Mouse (Mus musculus) embryonic facial prominence, embryonic 12.5 days (tissue): ENCODE measurements at regions not wholly inside any gene's neighbourhood (a gene's known extent, or its start where the extent isn't known, plus 50 kb on each side); places are given as distances from the start of the nearest gene placed in this dataset.

Source experiments
- ATAC-seq: fragments of 200-750 bp; cut with Nextera tagmentation; 2 replicates; pipeline ENCODE4 v1.8.0; 2017; ENCODE audit not compliant: insufficient number of reproducible peaks, insufficient read depth, low FRiP score, low TSS enrichment
- H3K27ac ChIP-seq: fragments of 300-500 bp; sonication (generic); 2 replicates; pipeline ENCODE4 v1.5.1; 2016; ENCODE audit warnings: mild to moderate bottlenecking
- H3K27me3 ChIP-seq: fragments of 300-500 bp; sonication (generic); 2 replicates; pipeline ENCODE4 v1.6.1; 2016; ENCODE audit warnings: mild to moderate bottlenecking, moderate library complexity
- H3K36me3 ChIP-seq: fragments of 300-500 bp; sonication (generic); 2 replicates; pipeline ENCODE4 v1.6.1; 2016; ENCODE audit warnings: mild to moderate bottlenecking
- H3K4me1 ChIP-seq: fragments of 300-500 bp; sonication (generic); 2 replicates; pipeline ENCODE4 v1.6.1; 2016
- H3K4me2 ChIP-seq: fragments of 300-500 bp; sonication (generic); replicated peaks from 2 replicates; pipeline ENCODE4 v1.6.1; 2016; ENCODE audit warnings: mild to moderate bottlenecking, moderate library complexity
- H3K4me3 ChIP-seq: fragments of 300-500 bp; sonication (generic); 2 replicates; pipeline ENCODE4 v1.5.1; 2016; ENCODE audit warnings: mild to moderate bottlenecking
- H3K9ac ChIP-seq: fragments of 300-500 bp; sonication (generic); 2 replicates; pipeline ENCODE4 v1.6.1; 2016; ENCODE audit warnings: mild to moderate bottlenecking, moderate library complexity
- H3K9me3 ChIP-seq: fragments of 300-500 bp; sonication (generic); 2 replicates; pipeline ENCODE4 v1.6.1; 2016; ENCODE audit warnings: mild to moderate bottlenecking, moderate library complexity
- WGBS: fragments of 180-500 bp; shearing (Covaris S2); methylation state at CpG from one replicate; pipeline ENCODE4 v1.1.7; 2016; 5-methylcytosine and 5-hydroxymethylcytosine counted together

DNA sequence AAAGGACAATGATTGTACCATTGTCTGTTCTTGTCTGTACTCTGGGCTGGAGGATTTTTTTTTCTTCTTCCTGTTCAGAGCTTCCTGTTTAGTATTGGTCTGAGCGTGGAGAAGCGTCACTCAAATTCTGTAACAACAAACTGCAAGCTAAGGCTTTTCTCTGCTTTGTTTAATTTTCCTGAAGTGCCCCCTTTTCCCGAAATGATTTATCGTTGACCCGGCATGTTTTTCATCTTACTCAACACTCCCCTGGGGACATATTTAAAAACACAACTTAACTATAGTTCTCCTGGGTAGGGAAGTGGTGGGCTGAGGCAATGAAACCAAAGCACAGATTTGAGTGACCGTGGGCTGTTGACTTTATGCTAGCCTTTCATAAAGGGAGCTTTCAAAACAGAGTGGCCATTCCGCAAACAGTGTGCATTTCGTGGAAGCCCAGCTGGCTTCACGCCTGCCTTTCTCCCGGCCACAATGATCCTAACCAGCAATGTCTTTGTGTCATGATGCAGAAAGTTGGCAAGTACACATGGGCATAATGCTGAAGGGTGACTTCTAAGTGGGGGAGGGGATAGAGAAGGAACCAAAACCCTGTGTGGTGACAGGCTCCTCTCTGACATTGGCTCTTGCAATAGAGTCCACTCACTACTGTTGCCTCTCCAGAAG lies 79.8 kb upstream of the Bmp2k start:
- ATAC-seq, result no peak
- H3K9me3 ChIP-seq, result no peaks in the 10 kb centered on the region
- no peak overlapping the region for H3K9ac ChIP-seq
- no peaks in the 10 kb centered on the region for H3K36me3 ChIP-seq
- no peak overlapping the region for H3K4me3 ChIP-seq
- H3K4me1 ChIP-seq, result peaks cover 11% of the 10 kb centered on the region
- H3K4me2 ChIP-seq, result no peak overlapping the region
- 0 out of 2 replicates have a peak overlapping the region, but pooled peaks have one; percentile 6 for H3K27ac ChIP-seq
- WGBS, result 42% methylated on average over 10 of the region's 10 CpGs
- no peaks in the 10 kb centered on the region for H3K27me3 ChIP-seq

DNA sequence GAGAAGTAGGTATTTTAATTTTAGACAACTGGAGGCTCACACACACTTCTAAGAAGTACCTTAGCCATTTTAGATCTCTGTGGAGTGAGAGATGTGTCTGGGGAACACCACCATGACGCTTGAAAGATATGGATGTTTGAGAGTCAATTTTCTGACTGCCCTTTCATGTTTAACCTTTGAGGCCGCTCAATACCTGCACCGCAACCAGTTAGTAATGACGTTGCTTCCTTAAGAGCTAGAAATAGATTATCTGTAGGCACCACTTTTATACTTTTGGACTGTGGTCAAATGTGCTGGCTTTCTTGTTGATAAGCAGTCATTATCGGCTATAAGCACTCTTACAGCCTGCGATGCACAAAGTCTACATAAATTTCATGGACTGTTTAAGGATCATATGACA lies 78.3 kb upstream of the Bmp2k start:
- Histone ChIP-seq H3K27ac (0 out of 2 replicates have a peak overlapping the region, but pooled peaks have one; percentile 11), H3K4me2 (no peak overlapping the region), H3K9ac (no peak overlapping the region), H3K36me3 (no peaks in the 10 kb centered on the region), H3K9me3 (no peaks in the 10 kb centered on the region), H3K4me1 (peaks cover 11% of the 10 kb centered on the region), H3K27me3 (no peaks in the 10 kb centered on the region), H3K4me3 (no peak overlapping the region)
- 83% methylated on average over 6 of the region's 6 CpGs for WGBS
- ATAC-seq, result no peak

DNA sequence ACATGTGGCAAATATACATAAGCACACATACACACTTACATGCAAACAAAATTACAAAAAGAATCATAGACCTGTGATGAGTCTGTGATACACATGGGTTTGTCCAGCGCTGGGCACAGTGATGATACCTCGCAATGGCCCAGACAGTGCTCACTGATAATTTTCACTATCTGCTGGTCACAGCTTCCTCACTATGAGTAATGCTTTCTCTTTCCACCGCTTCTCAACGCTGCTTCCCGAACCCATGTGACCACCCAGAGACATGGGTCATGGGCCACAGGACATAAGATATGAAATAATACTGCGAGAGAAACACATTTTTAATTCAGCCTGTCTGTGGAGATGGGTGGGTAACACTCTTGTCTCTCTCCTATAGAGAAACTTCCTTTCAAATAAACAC lies 76.5 kb upstream of the Bmp2k start:
- no peak for ATAC-seq
- Histone ChIP-seq H3K27ac (no peak overlapping the region), H3K4me2 (no peak overlapping the region), H3K4me3 (no peak overlapping the region), H3K36me3 (no peaks in the 10 kb centered on the region), H3K27me3 (no peaks in the 10 kb centered on the region), H3K9me3 (no peaks in the 10 kb centered on the region), H3K4me1 (peaks cover 13% of the 10 kb centered on the region), H3K9ac (no peak overlapping the region)
- WGBS, result 88% methylated on average over 6 of the region's 6 CpGs

DNA sequence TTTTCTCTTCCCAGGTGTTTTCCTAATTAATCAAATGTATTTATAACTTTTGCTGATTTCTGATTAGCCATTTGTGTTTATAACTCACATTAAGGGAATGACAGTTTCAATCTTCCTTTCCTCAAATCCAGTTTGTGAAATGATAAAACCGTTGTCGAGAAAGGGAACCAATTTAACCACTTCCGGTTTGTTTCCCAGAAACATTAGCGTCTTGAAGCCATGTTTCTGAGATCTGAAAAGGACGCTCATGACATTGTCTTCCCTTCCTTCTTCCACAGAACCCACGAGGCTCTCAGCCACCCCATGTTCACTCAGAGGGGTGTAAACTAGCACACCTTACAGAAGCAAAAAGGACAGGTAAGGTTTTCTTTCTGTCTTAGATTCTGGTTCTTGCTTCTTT lies 76.0 kb upstream of the Bmp2k start:
- ATAC-seq, result no peak
- H3K9ac ChIP-seq, result no peak overlapping the region
- H3K9me3 ChIP-seq, result no peaks in the 10 kb centered on the region
- H3K36me3 ChIP-seq, result no peaks in the 10 kb centered on the region
- H3K27ac ChIP-seq, result peak overlapping the region; percentile 41; the same call in 1 of the 2 replicates
- 80% methylated on average over 6 of the region's 6 CpGs for WGBS
- no peaks in the 10 kb centered on the region for H3K27me3 ChIP-seq
- peaks cover 14% of the 10 kb centered on the region for H3K4me1 ChIP-seq
- H3K4me2 ChIP-seq, result no peak overlapping the region
- no peak overlapping the region for H3K4me3 ChIP-seq

DNA sequence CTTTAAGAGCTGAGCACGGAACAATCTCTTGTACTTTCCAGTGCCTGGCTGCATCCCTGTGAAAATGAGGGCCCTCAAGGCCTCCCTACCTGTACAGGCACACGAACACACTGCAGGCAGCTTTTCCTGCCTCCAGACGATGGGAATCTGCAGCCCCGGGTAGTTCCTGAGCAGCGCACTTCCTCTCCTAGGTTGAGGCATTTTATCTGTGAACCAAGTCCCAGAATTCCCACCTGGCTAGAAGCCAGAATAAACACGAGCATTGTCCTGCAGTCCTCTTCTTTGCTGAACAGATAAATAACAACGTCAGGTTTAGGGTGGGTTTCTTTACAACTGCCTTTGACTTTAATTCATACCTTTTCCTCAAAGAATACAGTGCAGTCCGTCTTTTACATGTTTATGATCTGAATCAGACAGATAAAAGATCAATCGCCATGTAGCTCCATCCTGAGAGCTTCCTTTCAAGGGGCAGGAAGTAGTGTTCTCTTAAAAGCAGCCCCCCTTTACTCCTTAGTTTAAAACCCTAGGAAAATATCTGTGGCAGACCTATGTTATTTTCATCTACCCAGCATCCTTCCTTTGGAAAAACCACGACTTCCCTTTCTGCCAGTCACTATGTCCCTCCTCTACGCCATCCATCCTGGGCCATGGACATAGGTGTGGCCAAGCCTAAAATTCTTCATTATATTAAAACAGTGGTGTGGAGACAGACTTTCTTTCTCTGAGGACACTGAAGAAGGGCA lies 75.3 kb upstream of the Bmp2k start:
- Histone ChIP-seq H3K4me3 (no peak overlapping the region), H3K36me3 (no peaks in the 10 kb centered on the region), H3K9me3 (no peaks in the 10 kb centered on the region), H3K27ac (peak overlapping the region; percentile 41; the same call in 1 of the 2 replicates), H3K4me2 (no peak overlapping the region), H3K27me3 (no peaks in the 10 kb centered on the region), H3K4me1 (peaks cover 14% of the 10 kb centered on the region), H3K9ac (no peak overlapping the region; the same call in 1 of the 2 replicates)
- WGBS, result 68% methylated on average over 11 of the region's 11 CpGs
- ATAC-seq, result 0 out of 2 replicates have a peak, but pooled peaks have one; percentile 47

DNA sequence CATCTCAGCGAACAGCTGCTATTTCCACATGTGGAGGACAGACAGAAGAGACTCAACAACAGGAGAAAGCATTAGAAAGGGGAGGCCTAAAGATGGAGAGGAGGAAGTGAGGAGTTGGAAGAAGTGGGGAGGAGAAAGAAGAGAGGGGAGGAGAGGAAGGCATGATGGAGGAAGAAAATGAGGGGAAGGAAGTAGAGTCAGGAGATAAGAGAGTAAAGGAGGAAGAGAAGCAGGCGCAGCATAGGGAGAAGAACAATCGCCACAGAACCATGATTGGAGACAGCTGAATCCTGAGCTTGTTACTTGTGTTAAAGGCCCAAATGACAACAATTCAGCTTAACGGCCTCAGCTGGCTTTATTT lies 74.8 kb upstream of the Bmp2k start:
- Histone ChIP-seq H3K36me3 (no peaks in the 10 kb centered on the region), H3K27me3 (no peaks in the 10 kb centered on the region), H3K9me3 (no peaks in the 10 kb centered on the region), H3K4me1 (peaks cover 14% of the 10 kb centered on the region), H3K9ac (no peak overlapping the region), H3K4me3 (no peak overlapping the region), H3K27ac (0 out of 2 replicates have a peak overlapping the region, but pooled peaks have one; percentile 30), H3K4me2 (no peak overlapping the region)
- no peak for ATAC-seq
- WGBS, result 62% methylated on average over 4 of the region's 4 CpGs

DNA sequence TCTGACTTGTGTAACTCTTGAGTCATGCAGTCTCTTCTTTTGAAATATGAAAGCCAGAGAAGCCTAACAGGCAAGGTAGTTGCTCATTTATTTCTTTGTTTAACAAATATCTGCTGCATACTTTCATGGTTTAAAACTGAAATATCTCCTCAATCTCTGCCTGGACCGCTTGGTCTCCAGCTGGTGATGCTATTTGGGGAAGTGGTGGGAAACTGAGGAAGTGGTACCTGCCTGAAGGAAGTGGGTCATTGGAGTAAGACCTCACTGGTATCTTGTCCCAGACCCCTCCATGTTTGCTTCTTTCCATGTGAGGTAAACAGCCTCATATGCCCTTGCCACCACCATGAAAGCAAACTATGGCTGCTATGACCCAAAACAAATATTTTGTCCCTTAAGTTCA lies 74.0 kb upstream of the Bmp2k start:
- Histone ChIP-seq H3K4me3 (no peak overlapping the region), H3K4me2 (no peak overlapping the region), H3K27me3 (no peaks in the 10 kb centered on the region), H3K36me3 (no peaks in the 10 kb centered on the region), H3K9me3 (no peaks in the 10 kb centered on the region), H3K27ac (no peak overlapping the region), H3K4me1 (peaks cover 14% of the 10 kb centered on the region), H3K9ac (no peak overlapping the region)
- WGBS, result 91% methylated on average over 1 of the region's 1 CpGs
- ATAC-seq, result no peak

DNA sequence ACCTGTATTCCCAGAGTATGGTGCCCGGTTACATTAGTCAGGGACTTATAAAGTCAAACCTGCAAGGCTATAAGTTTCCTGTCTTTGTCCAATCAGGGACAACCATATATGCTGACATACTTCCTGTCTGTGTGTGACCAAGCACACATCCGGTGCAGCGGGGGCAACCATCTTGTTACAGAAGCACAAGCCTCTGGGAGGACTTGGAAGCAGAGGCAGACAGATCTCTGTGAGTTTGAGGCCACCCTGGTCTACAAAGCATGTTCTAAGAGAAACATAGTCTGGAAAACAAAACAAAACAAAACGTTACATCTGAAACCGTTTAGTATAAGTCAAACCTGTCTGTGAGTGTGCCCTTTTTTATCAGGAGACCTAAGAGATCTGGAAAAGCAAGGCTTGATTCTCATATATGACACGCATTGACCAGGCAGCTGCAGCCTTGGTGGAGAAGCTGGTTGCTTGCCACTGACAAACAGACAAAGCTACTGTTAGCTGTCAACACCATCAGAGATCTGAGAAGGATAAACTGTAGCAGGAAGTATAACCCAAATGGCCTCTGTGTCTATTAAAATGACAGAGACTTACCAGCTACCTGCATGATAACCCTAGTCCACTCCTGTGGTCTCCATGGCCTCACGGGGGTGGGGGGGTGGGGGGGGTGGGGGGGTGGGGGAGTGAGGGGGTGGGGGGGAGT lies 72.6 kb upstream of the Bmp2k start:
- no peak for ATAC-seq
- no peak overlapping the region for H3K27ac ChIP-seq
- 78% methylated on average over 7 of the region's 7 CpGs for WGBS

DNA sequence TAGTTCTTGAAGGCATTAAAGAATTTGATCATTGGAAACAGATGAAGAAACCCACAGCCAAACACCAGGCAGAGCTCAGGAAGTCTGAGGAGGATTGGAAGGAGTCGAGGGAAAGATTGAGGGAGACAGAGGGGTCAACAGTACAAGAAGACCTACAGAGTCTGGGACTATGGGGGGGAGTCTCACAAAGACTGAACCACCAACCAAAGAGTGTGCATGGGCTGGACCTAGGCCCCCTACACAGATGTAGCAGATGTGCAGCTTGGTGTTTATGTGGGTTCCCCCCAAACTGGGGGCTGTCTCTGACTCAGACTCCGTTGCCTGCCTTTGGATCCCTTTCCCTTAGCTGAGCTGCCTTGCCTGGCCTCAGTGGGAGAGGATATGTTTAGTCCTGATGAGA lies 71.5 kb upstream of the Bmp2k start:
- no peak for ATAC-seq
- H3K4me1 ChIP-seq, result peaks cover 14% of the 10 kb centered on the region

More for the DNA sequence above, 72.6 kb upstream of the Bmp2k start:
- Histone ChIP-seq H3K27me3 (no peaks in the 10 kb centered on the region), H3K9ac (no peak overlapping the region), H3K9me3 (no peaks in the 10 kb centered on the region), H3K4me2 (no peak overlapping the region), H3K4me1 (peaks cover 14% of the 10 kb centered on the region), H3K4me3 (no peak overlapping the region), H3K36me3 (no peaks in the 10 kb centered on the region)

DNA sequence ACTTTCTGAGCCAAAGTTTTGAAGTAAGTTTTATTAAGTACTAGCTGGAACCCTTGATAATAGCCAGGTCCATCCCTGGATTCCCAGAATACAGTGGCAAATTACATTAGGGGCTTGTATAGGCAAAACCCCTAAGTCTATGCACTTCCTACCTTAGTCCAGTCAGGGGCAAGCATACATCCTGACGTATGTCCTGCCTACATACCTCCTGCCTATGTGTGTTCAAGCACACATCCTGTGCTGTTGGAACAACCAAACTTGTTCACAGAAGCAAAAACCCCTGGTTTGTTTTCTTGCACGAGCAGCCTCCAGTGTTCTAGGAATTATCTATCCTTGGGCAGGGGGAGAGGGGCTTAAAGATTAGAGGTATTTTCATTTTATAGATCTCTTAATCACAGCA lies 66.4 kb upstream of the Bmp2k start:
- H3K4me3 ChIP-seq, result no peak overlapping the region
- ATAC-seq, result no peak
- no peaks in the 10 kb centered on the region for H3K9me3 ChIP-seq
- H3K4me1 ChIP-seq, result peaks cover under 1% of the 10 kb centered on the region; the same call in 1 of the 2 replicates
- no peaks in the 10 kb centered on the region for H3K36me3 ChIP-seq
- no peak overlapping the region for H3K4me2 ChIP-seq
- no peaks in the 10 kb centered on the region for H3K27me3 ChIP-seq
- H3K27ac ChIP-seq, result no peak overlapping the region
- H3K9ac ChIP-seq, result no peak overlapping the region
- 51% methylated on average over 2 of the region's 2 CpGs for WGBS

More for the DNA sequence above, 71.5 kb upstream of the Bmp2k start:
- Histone ChIP-seq H3K27me3 (no peaks in the 10 kb centered on the region), H3K4me2 (no peak overlapping the region), H3K36me3 (no peaks in the 10 kb centered on the region), H3K9ac (no peak overlapping the region), H3K27ac (no peak overlapping the region), H3K4me3 (no peak overlapping the region), H3K9me3 (no peaks in the 10 kb centered on the region)
- 34% methylated on average over 2 of the region's 2 CpGs for WGBS

DNA sequence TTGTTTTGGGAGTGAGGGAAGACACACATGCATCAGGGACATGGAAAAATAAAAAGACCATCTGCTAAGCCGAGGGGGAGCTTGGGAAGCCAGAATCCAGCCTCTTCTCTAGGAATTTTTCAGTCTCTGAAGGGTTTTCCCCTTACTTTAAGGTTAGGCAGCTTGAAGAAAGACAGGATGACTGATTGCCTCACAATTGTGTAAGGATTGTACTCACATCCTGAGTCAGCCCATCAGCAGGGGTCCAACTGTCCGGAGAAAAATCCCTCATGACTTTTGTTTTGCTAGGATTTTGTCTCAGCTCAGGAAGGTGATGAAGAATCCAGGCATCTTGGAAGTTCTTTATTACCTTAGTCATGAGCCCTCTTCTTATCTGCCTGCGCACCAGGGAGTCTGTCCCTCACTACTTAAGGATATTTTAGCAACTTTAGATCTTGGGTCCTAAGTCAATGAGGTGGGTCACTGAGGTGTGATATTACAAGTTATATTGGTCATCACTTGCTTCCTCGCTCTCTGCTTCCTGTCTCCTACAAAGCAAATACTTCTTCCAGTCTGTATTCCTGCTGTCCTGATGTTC lies 65.8 kb upstream of the Bmp2k start:
- Histone ChIP-seq H3K9me3 (no peaks in the 10 kb centered on the region), H3K4me2 (no peak overlapping the region), H3K27ac (no peak overlapping the region), H3K9ac (no peak overlapping the region), H3K36me3 (no peaks in the 10 kb centered on the region), H3K4me3 (no peak overlapping the region), H3K27me3 (no peaks in the 10 kb centered on the region), H3K4me1 (no peaks in the 10 kb centered on the region)
- no peak for ATAC-seq
- WGBS, result 57% methylated on average over 4 of the region's 4 CpGs
